Mouse (Mus musculus) CH12.LX (cell line): ENCODE measurements around the gene Irs2.

Source experiments
- CTCF ChIP-seq, 2 experiments: IDR thresholded peaks in 1 of 2; conservative IDR thresholded peaks in 1 of 2; 2 replicates each; pipeline ENCODE4 v1.5.1; 2011 to 2012; ENCODE audit warnings: low read depth in 2 of 2, low read length in 2 of 2, improper control_type of control experiment in 1 of 2, inconsistent platforms in 1 of 2, mild to moderate bottlenecking in 1 of 2, moderate library complexity in 1 of 2
- EP300 ChIP-seq: IDR thresholded peaks from 2 replicates; pipeline ENCODE4 v1.6.1; 2011; ENCODE audit warnings: low read length, improper control_type of control experiment
- MAX ChIP-seq: IDR thresholded peaks from 2 replicates; pipeline ENCODE4 v1.6.1; 2011; ENCODE audit warnings: low read length, improper control_type of control experiment
- ZC3H11A ChIP-seq: IDR thresholded peaks from 2 replicates; pipeline ENCODE4 v1.6.1; 2012; ENCODE audit warnings: low read depth, mild to moderate bottlenecking, inconsistent platforms, low read length, improper control_type of control experiment

DNA sequence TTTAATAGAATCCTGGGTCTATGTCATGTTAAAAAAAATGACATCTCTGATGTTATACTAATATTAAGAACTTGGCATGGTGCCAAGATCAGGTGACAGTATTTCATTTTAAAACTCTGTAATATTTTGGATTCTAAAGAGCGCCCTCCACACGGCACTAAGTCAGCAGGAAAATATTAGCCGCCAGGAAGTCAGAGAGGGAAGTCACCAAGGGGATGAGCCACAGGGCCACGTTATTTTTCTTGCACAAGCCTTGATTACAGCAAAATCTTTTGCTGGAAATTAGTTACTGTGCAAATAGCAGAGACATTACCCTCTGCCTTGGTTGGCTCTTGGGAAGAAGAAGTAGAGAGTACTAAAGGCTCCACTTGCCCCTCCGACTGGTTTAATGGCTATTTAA is 30.5 kb upstream of the Irs2 start:
- TF ChIP-seq EP300 (no peak), ZC3H11A (no peak), CTCF (conservative IDR thresholded peaks at IDR 0.05 in 1 of 2, IDR thresholded peaks at IDR 0.05 in 1 of 2; ENCODE audit: low read depth in 2 of 2, low read length in 2 of 2) (no peak), MAX (no peak)
